Mouse (Mus musculus) hindbrain, postnatal 0 days (tissue): Measurements from ENCODE around the gene Lrrc59. TPM values are rescaled to one million over a fixed set of nuclear protein-coding genes. Genes with fewer than 3 reads are reported as not detected.

Experiments used
- ATAC-seq: fragments of 200-750 bp; cut with Nextera tagmentation; 2 replicates; pipeline ENCODE4 v1.8.0; 2017; ENCODE audit warnings: mild to moderate bottlenecking, moderate TSS enrichment, moderate library complexity
- DNase-seq: peaks from one replicate; pipeline ENCODE4 v3.0.0-alpha.2; 2015; ENCODE audit warnings: low spot score
- H3K27ac ChIP-seq: fragments of 300-500 bp; sonication (generic); 2 replicates; pipeline ENCODE4 v1.5.1; 2014; ENCODE audit warnings: mild to moderate bottlenecking
- H3K27me3 ChIP-seq: fragments of 300-500 bp; sonication (generic); 2 replicates; pipeline ENCODE4 v1.6.1; 2014; ENCODE audit warnings: low read length, mixed read lengths; ENCODE audit not compliant: insufficient read depth
- H3K36me3 ChIP-seq: fragments of 300-500 bp; sonication (generic); 2 replicates; pipeline ENCODE4 v1.6.1; 2014; ENCODE audit warnings: low read length, mixed read lengths; ENCODE audit not compliant: insufficient read depth
- H3K4me1 ChIP-seq: fragments of 300-500 bp; sonication (generic); 2 replicates; pipeline ENCODE4 v1.6.1; 2014; ENCODE audit warnings: antibody characterized with exemption, low read length, mixed read lengths; ENCODE audit not compliant: insufficient read depth
- H3K4me2 ChIP-seq: fragments of 300-500 bp; sonication (generic); 2 replicates; pipeline ENCODE4 v1.6.1; 2014; ENCODE audit warnings: low read depth, mild to moderate bottlenecking, low read length, moderate library complexity, mixed read lengths
- H3K4me3 ChIP-seq: fragments of 300-500 bp; sonication (generic); 2 replicates; pipeline ENCODE4 v1.5.1; 2014; ENCODE audit warnings: low read length
- H3K9ac ChIP-seq: fragments of 300-500 bp; sonication (generic); replicated peaks from 2 replicates; pipeline ENCODE4 v1.6.1; 2014; ENCODE audit warnings: mild to moderate bottlenecking, low read length, moderate library complexity, mixed read lengths
- H3K9me3 ChIP-seq: fragments of 300-500 bp; sonication (generic); 2 replicates; pipeline ENCODE4 v1.6.1; 2016; ENCODE audit warnings: low read length, mixed read lengths
- CTCF ChIP-seq: IDR thresholded peaks from 2 replicates; pipeline ENCODE4 v1.5.1; 2016; ENCODE audit warnings: antibody characterized with exemption, control low read depth, low read depth
- WGBS: fragments of 180-500 bp; shearing (Covaris S2); extraction: QIAGEN DNeasy Blood & Tissue Kit; methylation state at CpG from one replicate; pipeline ENCODE4 v1.1.7; 2014; 5-methylcytosine and 5-hydroxymethylcytosine counted together
- polyA plus RNA-seq: library from polyadenylated mRNA; unstranded; fragments of >200 nt; fragmentation: Nextera tagmentation; extraction: Ambion mirVana; gene quantifications from 2 replicates; pipeline ENCODE4 v1.2.1, GENCODE M21; 2015
- total RNA-seq: library from RNA; depleted of rRNA; stranded (reverse); fragments of >200 nt; gene quantifications from 2 replicates; pipeline ENCODE4 v1.2.3, GENCODE M21; 2014

The Lrrc59 gene
- total and polyA plus RNA-seq, 2 experiments from 2014 or later, result 105 to 131 TPM

- no peak overlapping the region for H3K4me2 ChIP-seq
- no peak overlapping the region for H3K9ac ChIP-seq
- H3K27ac ChIP-seq, result no peak overlapping the region
- H3K4me1 ChIP-seq, result no peaks in the 10 kb centered on the region
- ATAC-seq (no peak), DNase-seq (no peak)
- no peaks in the 10 kb centered on the region for H3K9me3 ChIP-seq
- 85% methylated on average over 6 of the region's 6 CpGs for WGBS
- H3K27me3 ChIP-seq, result no peaks in the 10 kb centered on the region
- no peak overlapping the region for H3K4me3 ChIP-seq
- no peak for TF ChIP-seq CTCF
- H3K36me3 ChIP-seq, result no peaks in the 10 kb centered on the region
Measured at GRCm38 (mm10) chr11:94598437-94599120, 31.0 kb upstream of the Lrrc59 start.

- DNase-seq, result no peak
- H3K27me3 ChIP-seq, result no peaks in the 10 kb centered on the region
- TF ChIP-seq CTCF, result no peak
Measured at GRCm38 (mm10) chr11:94600447-94600846, 29.1 kb upstream of the Lrrc59 start.

GRCm38 (mm10) chr11:94601321-94602281, 28.0 kb upstream of the Lrrc59 start, which contains the start of gene Acsf2:
Gene Acsf2 (minus strand): TSS chr11:94601871.
- DNase-seq (peak; percentile 62), ATAC-seq (peak; percentile 87)
- H3K9me3 ChIP-seq, result no peaks in the 10 kb centered on the region
- H3K4me3 ChIP-seq, result peak within 1 kb of the TSS; percentile 39
- peak within 1 kb of the TSS; percentile 35; the same call in 1 of the 2 replicates for H3K9ac ChIP-seq
- H3K27me3 ChIP-seq, result no peaks in the 10 kb centered on the region
- TF ChIP-seq CTCF, result no peak
- H3K27ac ChIP-seq, result peak within 1 kb of the TSS; percentile 60; the same call in 1 of the 2 replicates
- WGBS, result under 1% methylated on average over 52 of the region's 52 CpGs
- no peaks in the 10 kb centered on the region for H3K4me1 ChIP-seq
- peak within 1 kb of the TSS; percentile 76 for H3K4me2 ChIP-seq
- H3K36me3 ChIP-seq, result no peaks in the 10 kb centered on the region

More at GRCm38 (mm10) chr11:94600447-94600846, 29.1 kb upstream of the Lrrc59 start:
- Histone ChIP-seq H3K9ac (no peak overlapping the region), H3K4me1 (no peaks in the 10 kb centered on the region), H3K36me3 (no peaks in the 10 kb centered on the region), H3K9me3 (no peaks in the 10 kb centered on the region), H3K4me3 (no peak overlapping the region), H3K27ac (no peak overlapping the region), H3K4me2 (no peak overlapping the region)
- no peak for ATAC-seq
- 92% methylated on average over 7 of the region's 7 CpGs for WGBS

GRCm38 (mm10) chr11:94602356-94602955, 27.1 kb upstream of the Lrrc59 start:
- no peaks in the 10 kb centered on the region for H3K4me1 ChIP-seq
- ATAC-seq (no peak), DNase-seq (no peak)
- peak overlapping the region; percentile 76 for H3K4me2 ChIP-seq
- H3K9ac ChIP-seq, result no peak overlapping the region
- no peaks in the 10 kb centered on the region for H3K9me3 ChIP-seq
- no peaks in the 10 kb centered on the region for H3K36me3 ChIP-seq
- H3K4me3 ChIP-seq, result no peak overlapping the region
- no peak for TF ChIP-seq CTCF
- no peak overlapping the region for H3K27ac ChIP-seq
- WGBS, result 61% methylated on average over 11 of the region's 11 CpGs
- H3K27me3 ChIP-seq, result no peaks in the 10 kb centered on the region

GRCm38 (mm10) chr11:94610744-94611740, 18.5 kb upstream of the Lrrc59 start:
- ATAC-seq (no peak), DNase-seq (peak; percentile 33)
- H3K4me1 ChIP-seq, result no peaks in the 10 kb centered on the region
- WGBS, result 52% methylated on average over 4 of the region's 4 CpGs
- no peak for TF ChIP-seq CTCF
- H3K9me3 ChIP-seq, result no peaks in the 10 kb centered on the region
- H3K27me3 ChIP-seq, result no peaks in the 10 kb centered on the region
- no peak overlapping the region for H3K27ac ChIP-seq
- H3K4me3 ChIP-seq, result no peak overlapping the region
- no peaks in the 10 kb centered on the region for H3K36me3 ChIP-seq
- H3K4me2 ChIP-seq, result no peak overlapping the region
- H3K9ac ChIP-seq, result no peak overlapping the region
